ENCODE assay signal across 24 mouse cellular contexts in genomic region chr6:116822605-116823004, GRCm38 (mm10).
"Had no signal": no experiment of that assay in that cellular context is flagged by ENCODE, and none has a peak within 500 bp of the region (broad histone marks: within the 10 kb centered on the region; RNA-seq: fewer than 3 reads in every experiment).

No protein-coding gene starts in this region.

- ATAC-seq: inflammation-experienced regulatory T-cells, adult 6 months; intestine, postnatal 0 days had no signal

- H3K36me3 ChIP-seq: heart, embryonic 10.5 days; heart, embryonic 12.5 days; hindbrain, embryonic 10.5 days; hindbrain, embryonic 12.5 days; limb, embryonic 10.5 days; limb, embryonic 12.5 days had no signal

- H3K27me3 ChIP-seq: heart, embryonic 12.5 days; hindbrain, embryonic 12.5 days; limb, embryonic 12.5 days had no signal

- H3K9me3 ChIP-seq: heart, embryonic 10.5 days; heart, embryonic 12.5 days; hindbrain, embryonic 10.5 days; hindbrain, embryonic 12.5 days; limb, embryonic 10.5 days; limb, embryonic 12.5 days had no signal

- H3K27ac ChIP-seq: gastrocnemius, adult 2 months; heart, embryonic 10.5 days; hindbrain, embryonic 10.5 days; hindbrain, embryonic 12.5 days; layer of hippocampus, adult 2 months; limb, embryonic 10.5 days; limb, embryonic 12.5 days had no signal

- H3K4me2 ChIP-seq: heart, embryonic 12.5 days; hindbrain, embryonic 12.5 days; hindbrain, embryonic 14.5 days; limb, embryonic 12.5 days; liver, embryonic 11.5 days had no signal

- DNase-seq: gastrocnemius, adult 2 months; gastrocnemius, postnatal 10 days; gastrocnemius, postnatal 25 days; heart, adult 18-20 months; heart, postnatal 10 days; heart, postnatal 4 days; kidney, adult 18-20 months; kidney, adult 8-10 months; kidney, postnatal 10 days; kidney, postnatal 25 days; kidney, postnatal 4 days; liver had no signal

- H3K9ac ChIP-seq: heart, embryonic 12.5 days; hindbrain, embryonic 12.5 days; hindbrain, embryonic 14.5 days; limb, embryonic 12.5 days had no signal

- H3K4me3 ChIP-seq: gastrocnemius, adult 2 months; heart, embryonic 10.5 days; heart, embryonic 12.5 days; hindbrain, embryonic 10.5 days; hindbrain, embryonic 12.5 days; layer of hippocampus, adult 2 months; left cerebral cortex, adult 2 months; limb, embryonic 10.5 days; limb, embryonic 12.5 days had no signal
